Mouse (Mus musculus) midbrain, embryonic 16.5 days (tissue): ENCODE measurements at regions not wholly inside any gene's neighbourhood (a gene's known extent, or its start where the extent isn't known, plus 50 kb on each side); places are given as distances from the start of the nearest gene placed in this dataset.

Experiments used
- ATAC-seq: fragments of 200-750 bp; cut with Nextera tagmentation; 2 replicates; pipeline ENCODE4 v1.8.0; 2017; ENCODE audit warnings: moderate TSS enrichment
- H3K27ac ChIP-seq: fragments of 300-500 bp; sonication (generic); 2 replicates; pipeline ENCODE4 v1.5.1; 2014; ENCODE audit warnings: mild to moderate bottlenecking, low read length, mixed read lengths
- H3K27me3 ChIP-seq: fragments of 300-500 bp; sonication (generic); 2 replicates; pipeline ENCODE4 v1.6.1; 2014; ENCODE audit warnings: low read depth, low read length, mixed read lengths; ENCODE audit not compliant: control insufficient read depth, insufficient read depth
- H3K36me3 ChIP-seq: fragments of 300-500 bp; sonication (generic); 2 replicates; pipeline ENCODE4 v1.6.1; 2014; ENCODE audit warnings: mild to moderate bottlenecking, low read length, moderate library complexity, mixed read lengths; ENCODE audit not compliant: control insufficient read depth, insufficient read depth
- H3K4me1 ChIP-seq: fragments of 300-500 bp; sonication (generic); 2 replicates; pipeline ENCODE4 v1.6.1; 2014; ENCODE audit warnings: mild to moderate bottlenecking, low read length, mixed read lengths; ENCODE audit not compliant: control insufficient read depth, insufficient read depth
- H3K4me2 ChIP-seq: fragments of 300-500 bp; sonication (generic); 2 replicates; pipeline ENCODE4 v1.6.1; 2014; ENCODE audit warnings: mild to moderate bottlenecking, low read length, mixed read lengths
- H3K4me3 ChIP-seq: fragments of 300-500 bp; sonication (generic); 2 replicates; pipeline ENCODE4 v1.5.1; 2014; ENCODE audit warnings: low read depth, mild to moderate bottlenecking, low read length, moderate library complexity, mixed read lengths
- H3K9ac ChIP-seq: fragments of 300-500 bp; sonication (generic); 2 replicates; pipeline ENCODE4 v1.6.1; 2014; ENCODE audit warnings: low read depth, low read length, mixed read lengths
- H3K9me3 ChIP-seq: fragments of 300-500 bp; sonication (generic); replicated peaks from 2 replicates; pipeline ENCODE4 v1.6.1; 2014; ENCODE audit warnings: mild to moderate bottlenecking, low read length, mixed read lengths; ENCODE audit not compliant: control insufficient read depth, poor library complexity, severe bottlenecking
- WGBS: fragments of 180-500 bp; shearing (Covaris S2); extraction: QIAGEN DNeasy Blood & Tissue Kit; methylation state at CpG from one replicate; pipeline ENCODE4 v1.1.7; 2014; 5-methylcytosine and 5-hydroxymethylcytosine counted together

- no peak overlapping the region for H3K9ac ChIP-seq
- WGBS: 83% methylated on average over 10 of the region's 10 CpGs
- H3K9me3 ChIP-seq: no peaks in the 10 kb centered on the region
- no peaks in the 10 kb centered on the region for H3K27me3 ChIP-seq
- ATAC-seq: no peak
- H3K4me1 ChIP-seq: no peaks in the 10 kb centered on the region
- no peak overlapping the region for H3K27ac ChIP-seq
- no peaks in the 10 kb centered on the region for H3K36me3 ChIP-seq
- no peak overlapping the region for H3K4me2 ChIP-seq
- H3K4me3 ChIP-seq: no peak overlapping the region
Observed at GRCm38 (mm10) chr2:159270221-159271080, 475.8 kb downstream of the Dhx35 start.

- ATAC-seq: no peak
- Histone ChIP-seq H3K27ac (no peak overlapping the region), H3K4me1 (no peaks in the 10 kb centered on the region), H3K36me3 (no peaks in the 10 kb centered on the region), H3K27me3 (no peaks in the 10 kb centered on the region), H3K4me3 (no peak overlapping the region), H3K9me3 (no peaks in the 10 kb centered on the region), H3K4me2 (no peak overlapping the region), H3K9ac (no peak overlapping the region)
- 62% methylated on average over 2 of the region's 2 CpGs for WGBS
Observed at GRCm38 (mm10) chr2:159278896-159279295, 484.3 kb downstream of the Dhx35 start.

GRCm38 (mm10) chr2:159281558-159282320 lies 487.1 kb downstream of the Dhx35 start:
- no peaks in the 10 kb centered on the region for H3K36me3 ChIP-seq
- no peak overlapping the region for H3K4me3 ChIP-seq
- H3K4me1 ChIP-seq: peaks cover 3% of the 10 kb centered on the region; the same call in 1 of the 2 replicates
- no peak overlapping the region for H3K27ac ChIP-seq
- no peaks in the 10 kb centered on the region for H3K27me3 ChIP-seq
- H3K4me2 ChIP-seq: no peak overlapping the region
- 73% methylated on average over 8 of the region's 8 CpGs for WGBS
- H3K9me3 ChIP-seq: no peaks in the 10 kb centered on the region
- no peak overlapping the region for H3K9ac ChIP-seq
- ATAC-seq: no peak

- no peaks in the 10 kb centered on the region for H3K36me3 ChIP-seq
- 64% methylated on average over 5 of the region's 5 CpGs for WGBS
- no peak overlapping the region for H3K4me2 ChIP-seq
- no peak overlapping the region for H3K9ac ChIP-seq
- no peak for ATAC-seq
- H3K4me1 ChIP-seq: peaks cover 3% of the 10 kb centered on the region; the same call in 1 of the 2 replicates
- no peak overlapping the region for H3K4me3 ChIP-seq
- no peak overlapping the region for H3K27ac ChIP-seq
- H3K9me3 ChIP-seq: no peaks in the 10 kb centered on the region
- no peaks in the 10 kb centered on the region for H3K27me3 ChIP-seq
Observed at GRCm38 (mm10) chr2:159284100-159284499, 489.5 kb downstream of the Dhx35 start.

GRCm38 (mm10) chr2:159284525-159285189 lies 490.1 kb downstream of the Dhx35 start:
- 47% methylated on average over 8 of the region's 8 CpGs for WGBS
- Histone ChIP-seq H3K27me3 (no peaks in the 10 kb centered on the region), H3K9me3 (no peaks in the 10 kb centered on the region), H3K4me2 (no peak overlapping the region), H3K9ac (no peak overlapping the region), H3K4me1 (peaks cover 3% of the 10 kb centered on the region; the same call in 1 of the 2 replicates), H3K27ac (no peak overlapping the region), H3K36me3 (no peaks in the 10 kb centered on the region), H3K4me3 (no peak overlapping the region)
- ATAC-seq: no peak

- Histone ChIP-seq H3K36me3 (no peaks in the 10 kb centered on the region), H3K27ac (no peak overlapping the region), H3K27me3 (no peaks in the 10 kb centered on the region), H3K4me3 (no peak overlapping the region), H3K4me1 (peaks cover 3% of the 10 kb centered on the region; the same call in 1 of the 2 replicates), H3K9me3 (no peaks in the 10 kb centered on the region), H3K9ac (no peak overlapping the region), H3K4me2 (no peak overlapping the region)
- ATAC-seq: no peak
- 87% methylated on average over 6 of the region's 6 CpGs for WGBS
Observed at GRCm38 (mm10) chr2:159287996-159288563, 493.5 kb downstream of the Dhx35 start.

- H3K9ac ChIP-seq: no peak overlapping the region
- 92% methylated on average over 1 of the region's 1 CpGs for whole genome bisulfite sequencing
Observed at GRCm38 (mm10) chr2:159290081-159290480, 495.5 kb downstream of the Dhx35 start.

GRCm38 (mm10) chr2:159307001-159307400 lies 512.4 kb downstream of the Dhx35 start:
- no peak overlapping the region for H3K4me2 ChIP-seq
- no peaks in the 10 kb centered on the region for H3K9me3 ChIP-seq
- no peaks in the 10 kb centered on the region for H3K27me3 ChIP-seq
- no peak overlapping the region for H3K4me3 ChIP-seq
- no peak for ATAC-seq
- no peak overlapping the region for H3K27ac ChIP-seq
- WGBS: 59% methylated on average over 7 of the region's 7 CpGs
- no peaks in the 10 kb centered on the region for H3K36me3 ChIP-seq
- no peaks in the 10 kb centered on the region for H3K4me1 ChIP-seq
- H3K9ac ChIP-seq: no peak overlapping the region

More at GRCm38 (mm10) chr2:159290081-159290480, 495.5 kb downstream of the Dhx35 start:
- no peak for ATAC-seq
- Histone ChIP-seq H3K4me2 (no peak overlapping the region), H3K4me1 (no peaks in the 10 kb centered on the region), H3K4me3 (no peak overlapping the region), H3K27me3 (no peaks in the 10 kb centered on the region), H3K27ac (no peak overlapping the region), H3K9me3 (no peaks in the 10 kb centered on the region), H3K36me3 (no peaks in the 10 kb centered on the region)
